Mouse (Mus musculus) liver, adult 2 months (tissue): ENCODE measurements around the gene Sbk3. TPM values are rescaled to one million over a fixed set of nuclear protein-coding genes. Genes with fewer than 3 reads are reported as not detected.

ENCODE experiments used
- DNase-seq: peaks from one replicate; pipeline ENCODE4 v3.0.0-alpha.2; 2011; ENCODE audit warnings: low read depth, low spot score; ENCODE audit errors: extremely low read depth
- H3K27ac ChIP-seq: fragments of 200-500 bp; replicated peaks from 2 replicates; pipeline ENCODE4 v1.5.1; 2012; ENCODE audit warnings: low read depth, mild to moderate bottlenecking, control low read depth, inconsistent platforms, low read length; ENCODE audit not compliant: insufficient read depth
- H3K27me3 ChIP-seq: fragments of 200-500 bp; 2 replicates; pipeline ENCODE4 v1.6.1; 2012; ENCODE audit warnings: mild to moderate bottlenecking, moderate library complexity, low read length, inconsistent platforms; ENCODE audit not compliant: control insufficient read depth, insufficient read depth
- H3K36me3 ChIP-seq: fragments of 200-500 bp; 2 replicates; pipeline ENCODE4 v1.6.1; 2012; ENCODE audit warnings: low read length, inconsistent platforms; ENCODE audit not compliant: control insufficient read depth, insufficient read depth
- H3K4me1 ChIP-seq: fragments of 200-500 bp; 2 replicates; pipeline ENCODE4 v1.6.1; 2011; ENCODE audit warnings: low read length; ENCODE audit not compliant: control insufficient read depth, insufficient read depth
- H3K4me3 ChIP-seq: fragments of 200-500 bp; 2 replicates; pipeline ENCODE4 v1.5.1; 2011; ENCODE audit warnings: low read depth, mild to moderate bottlenecking, control low read depth, low read length, moderate library complexity; ENCODE audit not compliant: insufficient read depth
- H3K79me2 ChIP-seq: fragments of 200-500 bp; 2 replicates; pipeline ENCODE4 v1.6.1; 2012; ENCODE audit warnings: inconsistent platforms, mild to moderate bottlenecking, low read length, moderate library complexity; ENCODE audit not compliant: control insufficient read depth, insufficient read depth
- H3K9ac ChIP-seq: fragments of 200-500 bp; 2 replicates; pipeline ENCODE4 v1.6.1; 2012; ENCODE audit warnings: low read depth, mild to moderate bottlenecking, control low read depth, inconsistent platforms, low read length
- CTCF ChIP-seq: fragments of 200-500 bp; IDR thresholded peaks from 2 replicates; pipeline ENCODE4 v1.5.1; 2011; ENCODE audit warnings: low read depth, low read length, control low read depth
- POLR2A ChIP-seq: fragments of 200-500 bp; IDR thresholded peaks from 2 replicates; pipeline ENCODE4 v1.6.1; 2011; ENCODE audit warnings: low read length, control low read depth; ENCODE audit not compliant: insufficient read depth; ENCODE audit errors: extremely low read depth
- WGBS: fragments of 180-500 bp; shearing (Covaris S2); methylation state at CpG from one replicate; pipeline ENCODE4 v1.1.7; 2018; 5-methylcytosine and 5-hydroxymethylcytosine counted together
- polyA plus RNA-seq: library from polyadenylated mRNA; depleted of rRNA; stranded (reverse); fragments of >200 nt; gene quantifications from 2 replicates; pipeline ENCODE4 v1.2.3, GENCODE M21; 2012
- total RNA-seq: library from RNA; depleted of rRNA; stranded (reverse); fragments of >200 nt; gene quantifications from 2 replicates; pipeline ENCODE4 v1.2.3, GENCODE M21; 2014

Gene Sbk3
- total and polyA plus RNA-seq, 2 experiments, result not detected

DNA sequence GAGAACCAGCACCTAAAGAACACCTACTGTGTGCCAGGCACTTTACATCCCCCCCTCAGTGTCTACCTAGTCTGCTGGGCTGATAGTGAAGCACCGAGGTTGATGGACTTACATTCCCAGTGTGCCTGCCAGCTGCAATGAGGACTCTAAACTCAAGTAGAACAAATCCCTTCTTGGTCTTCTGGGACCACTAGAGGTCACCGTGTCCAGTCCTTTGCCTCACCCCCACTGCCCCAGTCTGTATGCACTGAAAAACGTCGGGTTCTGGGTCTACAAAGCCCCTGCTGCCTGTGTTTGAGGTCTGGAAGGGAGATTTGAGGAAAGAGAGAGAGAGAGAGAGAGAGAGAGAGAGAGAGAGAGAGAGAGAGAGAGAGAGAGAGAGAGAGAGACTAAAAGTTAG, 46.5 kb downstream of the Sbk3 start:
- DNase-seq, result no peak
- no peak overlapping the region for H3K9ac ChIP-seq
- WGBS, result 8% methylated on average over 4 of the region's 4 CpGs
- H3K79me2 ChIP-seq, result no peaks in the 10 kb centered on the region
- H3K36me3 ChIP-seq, result 0 out of 2 replicates have a peak, but pooled peaks cover 3% of the 10 kb centered on the region
- no peak overlapping the region for H3K27ac ChIP-seq
- no peak overlapping the region for H3K4me3 ChIP-seq
- H3K27me3 ChIP-seq, result peaks cover 6% of the 10 kb centered on the region
- peaks cover 2% of the 10 kb centered on the region; the same call in 1 of the 2 replicates for H3K4me1 ChIP-seq
- TF ChIP-seq POLR2A (no peak), CTCF (no peak)

DNA sequence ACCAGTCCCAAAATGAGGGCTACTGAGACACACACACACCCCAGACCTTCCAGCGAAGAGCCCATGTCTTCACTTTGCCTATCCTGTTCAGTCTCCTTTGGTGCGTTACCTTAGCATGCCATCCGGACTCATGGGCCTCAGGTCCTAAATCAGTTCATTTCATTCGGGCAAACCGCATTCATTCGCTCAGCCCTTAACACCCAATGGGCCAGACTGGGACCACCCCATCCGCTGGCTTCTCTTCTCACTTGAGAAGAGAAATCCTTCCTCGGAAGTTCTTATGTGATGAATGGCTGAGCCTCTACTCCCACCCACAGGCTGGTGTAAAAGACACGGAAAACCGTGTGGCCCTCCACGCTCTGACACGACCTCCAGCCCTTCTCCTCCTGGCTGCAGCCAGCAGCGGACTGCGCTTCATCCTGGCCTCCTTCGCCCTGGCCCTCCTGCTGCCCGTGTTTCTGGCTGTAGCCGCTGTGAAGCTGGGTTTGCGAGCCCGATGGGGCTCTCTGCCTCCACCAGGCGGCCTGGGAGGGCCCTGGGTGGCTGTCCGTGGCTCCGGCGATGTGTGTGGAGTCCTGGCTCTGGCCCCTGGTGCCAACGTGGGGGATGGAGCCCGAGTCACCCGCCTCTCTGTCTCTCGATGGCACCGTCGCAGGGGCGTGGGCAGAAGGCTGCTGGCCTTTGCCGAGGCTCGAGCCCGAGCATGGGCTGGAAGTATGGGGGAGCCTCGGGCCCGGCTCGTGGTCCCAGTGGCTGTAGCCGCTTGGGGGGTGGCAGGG, 47.2 kb downstream of the Sbk3 start:
- H3K27me3 ChIP-seq, result peaks cover 6% of the 10 kb centered on the region
- WGBS, result 8% methylated on average over 37 of the region's 37 CpGs
- H3K27ac ChIP-seq, result no peak overlapping the region
- no peak for DNase-seq
- peak overlapping the region; percentile 7; the same call in 1 of the 2 replicates for H3K4me3 ChIP-seq
- H3K4me1 ChIP-seq, result peaks cover 2% of the 10 kb centered on the region; the same call in 1 of the 2 replicates
- TF ChIP-seq CTCF (peak; percentile 38; the same call in 1 of the 2 replicates), POLR2A (no peak)
- H3K9ac ChIP-seq, result peak overlapping the region; percentile 14
- H3K36me3 ChIP-seq, result peaks cover 3% of the 10 kb centered on the region; the same call in 1 of the 2 replicates
- H3K79me2 ChIP-seq, result no peaks in the 10 kb centered on the region

DNA sequence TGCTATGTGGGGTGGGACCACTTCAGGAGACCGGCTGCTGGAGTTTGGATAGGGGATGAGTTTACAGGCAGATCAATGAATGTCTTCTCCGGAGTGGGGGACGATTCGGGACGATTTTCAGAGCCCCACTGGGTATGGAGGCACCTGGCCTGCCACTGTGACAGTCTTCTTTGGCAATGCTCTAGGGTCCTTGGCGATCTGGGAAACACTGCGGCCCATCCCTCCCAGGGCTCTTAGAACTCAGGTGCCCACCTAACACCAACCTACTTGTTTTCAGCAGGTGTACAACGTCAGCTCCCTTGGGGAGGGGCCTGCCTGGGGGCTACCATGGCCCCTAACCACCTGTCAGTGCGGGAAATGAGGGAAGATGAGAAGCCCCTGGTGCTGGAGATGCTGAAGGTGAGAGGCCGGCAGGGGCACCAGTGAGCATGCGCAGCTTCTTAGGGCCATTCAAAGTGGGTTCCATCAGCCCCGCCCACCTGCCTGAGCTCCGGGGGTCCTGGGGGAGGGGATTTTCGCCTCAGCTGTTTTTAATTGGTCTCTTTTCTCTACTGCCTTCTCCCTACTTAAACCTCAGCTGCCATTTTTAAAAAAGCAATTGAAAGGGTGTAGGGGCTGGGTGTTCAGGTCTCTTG, 47.9 kb downstream of the Sbk3 start:
- Histone ChIP-seq H3K36me3 (peaks cover 3% of the 10 kb centered on the region; the same call in 1 of the 2 replicates), H3K27ac (no peak overlapping the region), H3K79me2 (no peaks in the 10 kb centered on the region), H3K4me1 (peaks cover 2% of the 10 kb centered on the region; the same call in 1 of the 2 replicates), H3K4me3 (no peak overlapping the region), H3K27me3 (peaks cover 6% of the 10 kb centered on the region), H3K9ac (peak overlapping the region; percentile 12; the same call in 1 of the 2 replicates)
- 4% methylated on average over 14 of the region's 14 CpGs for WGBS
- DNase-seq, result no peak
- TF ChIP-seq POLR2A (no peak), CTCF (no peak)

DNA sequence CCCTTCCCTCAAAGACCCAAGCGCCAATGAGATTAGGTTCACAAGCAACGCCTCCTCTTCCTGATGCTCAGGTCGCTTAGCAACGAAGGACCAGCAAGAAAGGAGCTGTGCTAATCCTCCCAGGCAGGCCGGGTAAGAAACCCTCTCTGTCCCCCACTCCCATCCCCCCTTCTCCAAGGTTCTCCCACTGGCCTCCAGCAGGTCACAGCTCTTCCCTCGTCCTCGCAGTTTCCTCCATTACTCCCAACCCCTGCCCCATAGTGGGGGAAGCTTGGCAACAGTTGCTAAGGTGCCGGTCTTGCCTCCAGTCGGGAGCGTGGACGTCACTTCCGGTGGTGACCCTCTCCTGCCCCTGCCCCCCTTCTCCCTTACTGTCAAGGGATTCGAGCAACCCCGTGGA, 48.5 kb downstream of the Sbk3 start:
- H3K27me3 ChIP-seq, result peaks cover 6% of the 10 kb centered on the region
- DNase-seq, result no peak
- H3K9ac ChIP-seq, result peak overlapping the region; percentile 12; the same call in 1 of the 2 replicates
- 1% methylated on average over 14 of the region's 14 CpGs for WGBS
- peak overlapping the region; percentile 8; the same call in 1 of the 2 replicates for H3K4me3 ChIP-seq
- H3K79me2 ChIP-seq, result no peaks in the 10 kb centered on the region
- H3K4me1 ChIP-seq, result peaks cover 2% of the 10 kb centered on the region; the same call in 1 of the 2 replicates
- TF ChIP-seq CTCF (no peak), POLR2A (no peak)
- H3K27ac ChIP-seq, result no peak overlapping the region
- H3K36me3 ChIP-seq, result peaks cover 3% of the 10 kb centered on the region; the same call in 1 of the 2 replicates

DNA sequence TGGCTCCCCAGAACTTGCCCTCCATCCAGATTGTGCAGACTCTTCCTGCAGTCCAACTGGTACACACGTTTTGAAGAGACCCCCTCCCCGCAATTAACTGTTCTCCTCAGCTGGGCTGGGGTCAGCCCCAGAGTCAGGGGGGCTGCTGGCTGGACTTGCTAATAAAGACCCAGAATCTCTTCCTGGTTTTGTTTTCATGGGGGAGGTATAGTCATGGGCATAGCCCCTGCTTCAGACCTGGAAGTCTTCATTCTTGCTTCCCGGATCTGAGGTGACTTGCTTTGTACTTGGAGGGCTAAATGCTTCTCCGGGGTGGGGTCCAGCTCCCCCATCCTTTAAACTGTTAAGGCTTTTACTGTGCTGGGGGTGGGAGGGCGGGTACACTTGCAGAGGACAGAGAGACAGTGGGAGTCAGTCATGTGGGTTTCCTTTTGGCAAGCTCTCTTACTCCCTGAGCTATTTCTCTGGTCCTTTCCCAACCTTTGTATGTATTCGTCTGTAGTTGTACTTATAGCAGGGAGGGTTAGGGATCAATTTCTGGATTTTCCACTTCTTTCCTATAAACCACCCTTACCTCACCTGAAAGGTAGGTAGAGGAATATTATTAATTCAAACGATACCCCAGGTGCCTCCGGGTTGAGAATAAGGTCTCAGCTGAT, 49.0 kb downstream of the Sbk3 start, which contains the start of gene Nat14:
Gene Nat14 (plus strand): TSS at position 205 of the 659 bp plus-strand sequence.
- H3K79me2 ChIP-seq, result no peaks in the 10 kb centered on the region
- H3K9ac ChIP-seq, result peak within 1 kb of the TSS; percentile 12; the same call in 1 of the 2 replicates
- peak within 1 kb of the TSS; percentile 8; the same call in 1 of the 2 replicates for H3K4me3 ChIP-seq
- no peak within 1 kb of the TSS for H3K27ac ChIP-seq
- peaks cover 6% of the 10 kb centered on the region for H3K27me3 ChIP-seq
- no peak for DNase-seq
- H3K4me1 ChIP-seq, result peaks cover 2% of the 10 kb centered on the region; the same call in 1 of the 2 replicates
- WGBS, result 31% methylated on average over 8 of the region's 8 CpGs
- peaks cover 3% of the 10 kb centered on the region; the same call in 1 of the 2 replicates for H3K36me3 ChIP-seq
- no peak for TF ChIP-seq CTCF
